Mouse (Mus musculus) spleen, adult 2 months (tissue): ENCODE measurements around the gene Vps33a.

ENCODE experiments used
- CTCF ChIP-seq: fragments of 200-500 bp; IDR thresholded peaks from 2 replicates; pipeline ENCODE4 v1.5.1; 2011; ENCODE audit warnings: mild to moderate bottlenecking, inconsistent platforms; ENCODE audit not compliant: insufficient read depth, insufficient read length, insufficient replicate concordance; ENCODE audit errors: extremely low read depth
- POLR2A ChIP-seq: fragments of 200-500 bp; IDR thresholded peaks from 2 replicates; pipeline ENCODE4 v1.6.1; 2011; ENCODE audit warnings: low read depth, low read length, inconsistent platforms

DNA sequence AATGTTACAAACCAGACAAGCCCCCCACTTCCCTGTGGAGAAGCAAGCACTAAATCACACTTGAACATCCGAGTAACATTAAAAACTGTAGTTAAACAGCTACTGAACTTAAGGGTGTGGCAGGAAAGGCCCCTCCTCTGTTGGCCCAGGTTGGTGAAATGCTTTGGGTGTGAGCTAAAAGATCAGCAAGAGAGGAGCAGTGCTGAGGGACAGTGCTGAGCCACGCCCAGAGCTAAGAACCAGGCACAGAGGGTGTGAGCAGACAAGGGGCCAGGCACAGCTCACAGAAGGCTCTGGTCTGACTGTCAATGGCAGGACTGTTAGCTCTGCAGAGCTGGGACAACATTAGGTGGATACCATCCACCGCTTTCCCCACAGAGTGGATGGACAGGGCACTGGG is 60.7 kb downstream of the Vps33a start:
- no peak for TF ChIP-seq CTCF
- TF ChIP-seq POLR2A, result no peak
